Mouse (Mus musculus) adrenal gland, postnatal 4 days (tissue): ENCODE measurements around the gene Gfy. TPM values are rescaled to one million over a fixed set of nuclear protein-coding genes. Genes with fewer than 3 reads are reported as not detected.
A peak's percentile ranks its signal among the peaks of the same experiment; 100 is the strongest.

Experiments used
- DNase-seq, 2 experiments: peaks; one replicate each; pipeline ENCODE4 v3.0.0; 2021 to 2022; ENCODE audit warnings: low spot score in 2 of 2, mixed read lengths in 2 of 2
- total RNA-seq, 2 experiments: library from RNA; stranded (reverse); gene quantifications; 2 replicates each; pipeline ENCODE4 v1.2.3; 2021

Gfy gene
- total RNA-seq, 2 experiments from 2014 or later: not detected

- DNase-seq: no peak
These were observed 29.0 kb downstream of the Gfy start for GRCm38 (mm10) chr7:45150321-45150720.

DNA sequence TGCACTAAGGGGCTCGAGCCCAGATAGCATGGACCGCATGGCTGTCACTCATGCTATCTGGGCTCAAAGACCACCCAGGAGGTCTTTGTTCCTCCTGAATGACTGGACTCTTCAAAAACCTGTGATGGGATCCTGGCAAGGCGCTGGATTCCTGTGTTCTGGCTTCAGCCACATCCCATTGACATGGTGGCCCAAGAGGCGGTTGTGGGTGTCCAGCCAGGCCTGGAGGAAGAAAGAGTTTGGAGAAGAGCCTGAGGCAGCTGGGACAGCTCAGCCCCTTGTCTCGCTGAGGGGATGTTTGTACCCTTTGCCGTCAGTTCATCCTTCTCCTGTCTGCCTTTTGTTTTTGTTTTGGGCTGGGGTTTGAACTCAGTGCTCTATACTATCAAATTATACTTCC lies 29.8 kb downstream of the Gfy start:
- DNase-seq: no peak

DNA sequence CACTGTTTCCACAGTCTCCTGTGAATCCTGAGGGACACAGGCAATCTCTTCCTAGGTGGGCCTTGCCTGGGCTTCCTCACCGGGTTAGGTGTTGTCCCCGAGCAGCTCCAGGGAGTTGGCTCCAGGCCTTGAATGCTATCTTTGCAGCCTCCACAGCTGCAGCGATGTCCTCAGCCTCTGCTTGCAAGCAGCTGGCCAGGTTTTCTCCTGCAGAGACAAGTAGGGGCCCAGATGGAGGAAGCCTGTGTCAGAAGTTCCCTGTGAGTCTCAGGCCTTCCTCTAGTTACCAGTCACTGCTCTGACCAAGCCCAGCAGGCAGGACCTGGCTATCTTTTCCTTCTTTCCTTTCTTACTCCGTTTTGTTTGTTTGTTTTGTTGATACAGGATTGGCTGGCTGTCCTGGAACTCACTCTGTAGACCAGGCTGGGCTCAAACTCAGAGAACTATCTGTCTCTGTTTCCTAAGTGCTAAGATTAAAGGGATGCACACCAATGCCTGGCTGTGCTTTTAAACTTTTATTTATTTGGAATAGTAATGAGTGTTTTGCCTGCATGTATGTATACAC lies 30.8 kb downstream of the Gfy start:
- DNase-seq: no peak

DNA sequence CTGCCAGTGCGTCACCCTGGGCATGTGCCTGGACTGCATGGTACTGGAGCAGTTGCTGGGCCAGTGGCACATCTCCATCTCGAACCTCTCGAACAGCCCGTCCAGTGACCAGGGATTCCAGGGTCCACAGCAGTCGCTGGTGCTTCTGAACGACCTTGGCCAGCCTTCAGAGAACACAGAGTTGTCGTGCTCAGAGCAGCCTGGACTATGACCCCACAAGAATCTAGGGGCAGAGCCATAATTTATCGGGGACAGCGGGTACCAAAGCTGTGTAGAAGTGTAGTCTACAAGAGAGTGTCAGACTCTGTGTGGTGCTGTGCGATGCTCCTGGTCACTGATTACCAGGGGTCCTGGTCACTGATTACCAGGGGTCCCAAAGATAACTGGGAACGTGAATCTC lies 31.5 kb downstream of the Gfy start:
- no peak for DNase-seq

- no peak for DNase-seq
These were observed 32.1 kb downstream of the Gfy start for GRCm38 (mm10) chr7:45147267-45147666.

- DNase-seq: no peak
These were observed 33.9 kb downstream of the Gfy start for GRCm38 (mm10) chr7:45145460-45145859.

DNA sequence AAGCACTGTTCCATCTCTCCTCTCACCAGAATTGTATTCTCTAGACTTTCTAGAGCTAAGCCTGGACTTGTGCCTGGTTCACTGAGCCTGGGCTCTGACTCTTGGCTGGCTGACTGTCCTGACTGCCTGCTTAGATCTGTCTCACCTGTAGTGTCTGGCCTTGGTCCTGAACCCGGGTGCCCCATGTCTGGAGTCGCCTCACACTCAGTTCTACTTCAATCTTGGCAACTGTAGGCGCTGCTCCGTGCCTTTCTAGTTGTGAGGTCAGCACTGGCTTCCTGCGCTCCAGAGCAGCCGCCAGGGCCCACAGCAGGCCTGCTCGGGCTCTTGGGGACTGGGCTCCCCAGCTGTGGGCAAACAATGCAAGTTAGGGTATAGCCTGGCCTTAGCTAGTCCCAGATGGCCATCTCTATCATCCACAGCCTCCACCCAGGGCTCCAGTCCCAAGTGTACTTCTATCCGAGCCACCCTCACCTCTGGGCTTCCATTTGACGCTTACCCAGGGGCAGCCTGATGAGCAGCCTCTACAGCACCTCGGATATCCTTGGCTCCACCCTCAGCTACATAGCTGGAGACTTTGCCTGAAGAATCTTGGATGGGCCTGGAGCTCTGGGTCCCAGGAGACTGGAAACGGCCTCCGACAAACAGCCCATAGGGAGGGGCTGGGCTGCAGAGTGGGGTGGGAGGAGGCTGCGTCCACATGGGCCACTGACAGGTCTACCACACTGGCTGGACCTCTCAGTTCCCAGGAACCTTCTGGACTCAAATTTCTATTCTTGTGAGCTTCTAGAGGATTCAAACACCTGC lies 34.8 kb downstream of the Gfy start:
- no peak for DNase-seq

DNA sequence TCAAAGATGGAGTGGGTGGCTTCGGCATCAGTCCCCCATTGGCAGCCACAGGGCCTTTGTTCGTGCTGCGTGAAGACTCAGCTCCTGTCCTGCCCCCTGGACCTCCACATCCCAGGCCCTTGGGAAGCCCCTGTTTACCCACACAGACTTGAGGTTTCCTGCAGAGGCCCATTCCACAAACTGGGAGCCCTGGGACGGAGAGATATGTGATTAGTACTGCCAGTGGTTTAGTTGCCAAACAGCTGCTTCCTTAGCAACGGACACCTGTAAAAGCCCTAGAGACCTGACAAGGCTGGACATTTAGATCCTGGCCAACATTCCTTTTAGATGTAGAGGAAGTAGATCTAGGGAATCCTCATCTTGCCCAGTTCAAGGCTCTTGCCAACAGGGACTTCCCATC lies 37.5 kb downstream of the Gfy start:
- DNase-seq: no peak

DNA sequence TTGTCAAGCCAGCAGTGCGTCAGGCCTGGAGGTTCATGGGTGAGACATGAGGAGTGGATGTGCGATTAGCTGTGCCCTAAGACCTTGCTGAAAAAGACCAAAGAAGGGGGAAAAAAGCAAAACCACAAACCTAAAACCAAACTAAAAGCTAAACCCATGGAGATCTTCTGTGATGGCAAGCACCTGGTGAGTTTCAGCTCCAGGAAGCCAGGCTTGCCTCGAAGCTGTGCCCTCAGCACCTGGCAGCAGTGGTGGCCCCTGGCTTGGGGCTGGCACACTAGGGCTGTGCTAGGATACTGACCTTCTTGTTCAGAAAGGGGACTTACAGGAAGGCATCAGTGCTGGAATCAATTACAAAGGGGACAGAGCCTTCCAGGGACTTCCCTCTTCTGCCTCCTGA lies 38.0 kb downstream of the Gfy start:
- DNase-seq: no peak

- DNase-seq: no peak
These were observed 39.3 kb downstream of the Gfy start for GRCm38 (mm10) chr7:45139904-45140723.

DNA sequence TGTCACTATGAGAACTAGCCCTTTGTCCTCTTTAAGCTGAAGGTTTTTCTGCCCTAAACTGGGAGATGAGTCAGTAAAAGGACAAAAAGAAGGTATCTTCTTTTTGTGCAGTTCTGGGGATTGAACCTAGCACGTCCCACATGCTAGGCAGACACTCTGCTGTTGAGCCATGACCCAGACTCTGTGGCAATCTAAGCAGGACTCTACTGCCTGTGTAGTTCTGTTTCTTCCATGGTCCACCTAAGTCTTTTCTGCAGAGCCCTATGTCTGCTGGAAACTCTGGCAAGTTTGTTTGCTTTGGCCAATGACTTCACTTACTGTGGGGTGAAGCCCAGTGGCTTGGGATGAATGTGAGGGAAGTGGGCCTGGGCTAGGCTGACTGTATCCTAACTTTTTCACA lies 41.0 kb downstream of the Gfy start:
- no peak for DNase-seq

DNA sequence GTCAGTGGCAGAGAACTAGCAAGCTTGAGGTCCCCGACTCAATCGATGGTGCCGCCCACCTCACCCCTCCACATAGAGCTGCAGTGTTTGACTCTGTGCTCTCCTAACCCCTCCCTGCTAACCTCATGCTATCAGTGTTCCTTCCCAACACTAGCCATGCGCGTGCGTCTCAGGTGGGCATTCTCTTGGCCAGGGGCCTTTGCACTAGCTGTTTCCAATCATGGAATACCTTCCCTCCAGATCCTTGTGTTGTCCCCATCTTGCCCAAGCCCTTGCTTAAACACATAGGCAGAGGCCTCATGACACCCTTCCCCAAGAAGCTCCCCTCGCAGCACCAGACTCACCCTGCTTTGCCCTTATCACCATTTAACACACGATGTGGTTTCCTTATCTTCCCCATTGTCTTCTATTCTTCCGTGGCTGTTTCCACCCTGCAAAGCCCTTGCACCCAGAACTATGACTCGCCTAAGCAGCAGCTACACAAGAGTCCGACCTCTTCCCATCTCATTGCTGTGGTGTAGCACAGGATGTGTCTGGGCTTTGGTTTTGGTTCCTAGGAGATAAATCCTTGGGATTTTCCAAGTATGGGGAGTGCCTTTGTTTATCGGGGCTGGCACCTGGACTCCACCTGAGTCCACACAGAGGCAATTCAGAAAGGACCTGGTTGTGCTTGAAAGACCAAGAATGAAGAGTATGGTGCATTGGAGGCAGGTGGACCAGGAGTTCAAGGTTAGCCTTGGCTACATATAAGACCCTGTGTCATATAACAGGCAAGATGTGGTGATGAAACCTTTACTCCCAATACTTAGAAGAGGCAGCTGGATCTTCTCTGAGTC lies 42.0 kb downstream of the Gfy start:
- no peak for DNase-seq

GRCm38 (mm10) chr7:45135993-45136567 lies 43.3 kb downstream of the Gfy start, which contains the start of the genes Gm45713 and Flt3l:
Gene Gm45713 (minus strand): TSS chr7:45136231.
Gene Flt3l (minus strand): TSS chr7:45136432.
- peak; percentile 81 to 86 for DNase-seq

DNA sequence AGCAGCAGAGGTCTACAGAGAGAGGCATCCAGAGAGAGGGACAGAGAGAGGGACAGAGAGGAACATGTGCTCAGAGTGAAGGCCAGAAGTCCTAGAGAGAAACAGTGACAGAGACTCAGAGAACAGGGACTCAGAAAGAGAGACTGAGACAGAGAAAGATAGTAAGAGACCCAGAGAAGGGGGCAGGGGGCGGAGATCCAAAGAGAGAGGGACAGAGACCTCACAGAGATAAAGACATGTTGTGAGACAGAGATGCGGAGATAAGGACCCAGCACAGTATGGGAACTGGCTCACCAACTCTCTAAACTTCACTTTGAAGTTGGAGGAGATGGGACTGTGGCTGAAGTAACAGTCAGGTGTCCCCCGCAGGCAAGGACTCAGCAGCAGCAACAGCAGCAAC lies 44.0 kb downstream of the Gfy start:
- no peak for DNase-seq

GRCm38 (mm10) chr7:45134544-45135026 lies 44.8 kb downstream of the Gfy start:
- DNase-seq: no peak

DNA sequence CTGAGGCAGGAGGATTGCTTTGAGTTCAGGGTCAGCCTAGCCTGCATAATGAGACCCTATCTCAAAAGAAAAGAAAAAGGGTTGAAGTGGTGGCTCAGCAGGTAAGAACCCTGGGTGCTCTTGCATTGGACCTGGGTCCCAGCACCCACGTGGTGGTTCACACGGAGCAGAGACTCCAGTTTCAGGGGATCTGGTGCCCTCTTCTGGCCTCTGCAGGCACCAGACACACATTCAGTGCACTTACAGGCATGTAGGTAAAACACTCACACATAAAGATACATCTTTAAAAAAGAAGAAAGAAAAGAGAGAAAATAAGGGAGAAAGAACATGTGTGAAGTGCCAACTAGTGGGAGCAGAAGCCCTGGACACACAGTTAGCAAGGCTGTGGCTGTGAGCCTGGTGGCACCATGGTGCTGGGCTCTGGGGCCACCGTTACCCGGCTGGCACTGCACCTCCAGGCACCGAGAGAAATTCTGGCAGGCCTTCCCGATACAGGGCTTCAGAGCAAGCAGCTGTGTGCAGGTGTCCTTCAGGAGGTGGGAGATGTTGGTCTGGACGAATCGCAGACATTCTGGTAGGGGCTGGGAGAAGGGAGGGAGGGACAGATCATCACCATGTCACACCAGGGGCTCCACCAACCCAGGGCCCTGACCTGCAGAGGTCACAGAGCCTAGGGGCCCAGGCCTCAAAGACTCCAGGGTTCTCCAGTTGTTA lies 45.8 kb downstream of the Gfy start:
- DNase-seq: no peak

GRCm38 (mm10) chr7:45131850-45132249 lies 47.5 kb downstream of the Gfy start:
- no peak for DNase-seq

DNA sequence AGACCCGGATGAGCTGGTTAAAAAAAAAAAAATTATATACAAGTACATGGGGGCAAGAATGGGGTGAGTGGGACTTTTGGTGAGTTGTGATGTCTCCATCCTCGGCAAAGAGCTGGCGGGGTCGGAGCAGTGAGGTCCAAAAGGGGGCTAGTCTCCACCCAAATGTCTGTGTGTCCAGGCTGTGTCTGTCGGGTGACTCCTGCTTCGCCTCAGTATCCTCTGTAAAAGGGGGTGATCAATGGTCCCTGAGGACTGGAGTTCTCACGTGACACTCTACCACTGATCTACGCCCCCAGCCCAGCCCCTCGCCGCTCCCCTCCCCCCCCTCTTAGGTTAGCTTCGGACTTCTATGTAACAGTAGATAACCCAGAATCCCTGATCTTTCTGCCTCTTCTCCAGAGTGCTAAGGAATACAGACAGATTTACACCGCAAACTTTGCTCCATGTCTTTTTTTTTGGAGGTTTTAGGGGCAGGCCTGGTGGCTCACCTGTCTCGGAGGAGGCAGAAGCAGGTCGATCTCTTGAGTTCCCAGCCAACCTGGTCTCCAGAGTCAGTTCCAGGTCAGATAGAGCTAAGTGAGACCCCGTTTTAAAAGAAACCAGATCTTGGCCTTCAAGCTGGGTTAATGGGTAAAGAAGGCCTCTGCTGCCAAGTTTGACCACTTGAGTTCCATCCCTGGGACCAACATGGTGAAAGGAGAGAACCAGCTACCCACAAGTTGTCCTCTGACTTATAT lies 49.4 kb downstream of the Gfy start:
- DNase-seq: no peak

GRCm38 (mm10) chr7:45129318-45129717 lies 50.1 kb downstream of the Gfy start:
- no peak for DNase-seq
